Mouse (Mus musculus) hindbrain, embryonic 12.5 days (tissue): Measurements from ENCODE around the gene Mlh3. TPM values are rescaled to one million over a fixed set of nuclear protein-coding genes. Genes with fewer than 3 reads are reported as not detected.
A peak's percentile ranks its signal among the peaks of the same experiment; 100 is the strongest.

ENCODE experiments used
- ATAC-seq: fragments of 200-750 bp; cut with Nextera tagmentation; 2 replicates; pipeline ENCODE4 v1.8.0; 2017; ENCODE audit warnings: moderate TSS enrichment; ENCODE audit not compliant: low FRiP score
- H3K27ac ChIP-seq: fragments of 300-500 bp; sonication (generic); 2 replicates; pipeline ENCODE4 v1.5.1; 2016; ENCODE audit warnings: mild to moderate bottlenecking
- H3K27me3 ChIP-seq: fragments of 300-500 bp; sonication (generic); 2 replicates; pipeline ENCODE4 v1.6.1; 2016; ENCODE audit warnings: mild to moderate bottlenecking
- H3K36me3 ChIP-seq: fragments of 300-500 bp; sonication (generic); 2 replicates; pipeline ENCODE4 v1.6.1; 2016; ENCODE audit warnings: mild to moderate bottlenecking
- H3K4me1 ChIP-seq: fragments of 300-500 bp; sonication (generic); 2 replicates; pipeline ENCODE4 v1.6.1; 2016
- H3K4me2 ChIP-seq: fragments of 300-500 bp; sonication (generic); replicated peaks from 2 replicates; pipeline ENCODE4 v1.6.1; 2016; ENCODE audit warnings: mild to moderate bottlenecking
- H3K4me3 ChIP-seq: fragments of 300-500 bp; sonication (generic); 2 replicates; pipeline ENCODE4 v1.5.1; 2016; ENCODE audit warnings: mild to moderate bottlenecking
- H3K9ac ChIP-seq: fragments of 300-500 bp; sonication (generic); 2 replicates; pipeline ENCODE4 v1.6.1; 2016; ENCODE audit warnings: mild to moderate bottlenecking, moderate library complexity
- H3K9me3 ChIP-seq: fragments of 300-500 bp; sonication (generic); replicated peaks from 2 replicates; pipeline ENCODE4 v1.6.1; 2016; ENCODE audit warnings: mild to moderate bottlenecking
- WGBS: fragments of 180-500 bp; shearing (Covaris S2); methylation state at CpG from one replicate; pipeline ENCODE4 v1.1.7; 2016; 5-methylcytosine and 5-hydroxymethylcytosine counted together
- polyA plus RNA-seq: library from polyadenylated mRNA; unstranded; fragments of >200 nt; fragmentation: Nextera tagmentation; extraction: Ambion mirVana; gene quantifications from 2 replicates; pipeline ENCODE4 v1.2.1, GENCODE M21; 2016

The Mlh3 gene
- 9.1 and 9.8 TPM in 2 replicates for polyA plus RNA-seq

DNA sequence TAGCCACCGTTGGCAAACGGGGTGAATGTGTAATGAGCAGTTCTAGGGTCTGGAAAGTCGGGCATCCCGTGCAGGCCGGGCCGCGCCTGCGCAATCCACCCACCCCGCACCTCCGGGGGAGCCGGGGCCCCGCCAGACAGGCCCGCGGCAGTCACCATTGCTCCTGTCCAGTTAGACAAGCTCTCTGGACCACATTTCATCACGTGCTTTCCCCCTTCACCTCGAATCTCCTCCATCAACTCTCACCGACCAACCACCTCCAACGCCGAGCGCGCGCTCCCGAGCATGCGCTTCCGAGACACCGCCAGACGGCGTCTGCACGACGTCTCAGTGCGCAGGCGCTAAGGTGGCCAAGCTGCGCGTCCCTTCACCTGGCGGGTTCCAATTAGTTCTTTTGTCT is at the start of gene Mlh3:
Mlh3 (minus strand) TSS at position 281 of the 400 bp plus-strand sequence.
- ATAC-seq: peak; percentile 95
- WGBS: under 1% methylated on average over 35 of the region's 35 CpGs
- peak within 1 kb of the TSS; percentile 84 for H3K27ac ChIP-seq

DNA sequence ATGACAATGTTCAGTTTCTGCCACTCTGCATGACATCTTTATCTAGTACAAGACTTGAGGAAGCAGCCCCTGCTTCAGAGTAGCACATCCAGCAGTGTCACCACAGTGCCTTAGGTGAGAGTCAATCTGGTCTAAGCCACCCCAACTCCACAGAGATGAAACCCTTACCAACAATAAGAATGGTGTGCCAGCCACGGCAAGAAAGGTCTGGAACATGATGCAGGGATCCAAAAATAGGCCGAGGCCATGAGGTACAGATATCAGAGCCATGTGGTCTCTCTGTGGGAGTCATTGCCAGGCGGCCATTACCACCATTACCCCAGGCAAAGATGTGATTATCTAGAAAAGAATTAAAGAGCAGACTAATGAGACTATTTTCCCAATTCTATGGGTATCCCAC is 38.3 kb upstream of the Mlh3 start:
- WGBS: 76% methylated on average over 3 of the region's 3 CpGs
- no peak overlapping the region for H3K27ac ChIP-seq

More for the DNA sequence above, at the start of gene Mlh3:
- peak within 1 kb of the TSS; percentile 65 for H3K9ac ChIP-seq
- H3K4me2 ChIP-seq: peak within 1 kb of the TSS; percentile 52
- H3K4me1 ChIP-seq: peaks cover 3% of the 10 kb centered on the region; the same call in 1 of the 2 replicates
- H3K27me3 ChIP-seq: no peaks in the 10 kb centered on the region
- no peaks in the 10 kb centered on the region; the same call in 1 of the 2 replicates for H3K36me3 ChIP-seq
- peak within 1 kb of the TSS; percentile 49 for H3K4me3 ChIP-seq
- no peaks in the 10 kb centered on the region for H3K9me3 ChIP-seq

DNA sequence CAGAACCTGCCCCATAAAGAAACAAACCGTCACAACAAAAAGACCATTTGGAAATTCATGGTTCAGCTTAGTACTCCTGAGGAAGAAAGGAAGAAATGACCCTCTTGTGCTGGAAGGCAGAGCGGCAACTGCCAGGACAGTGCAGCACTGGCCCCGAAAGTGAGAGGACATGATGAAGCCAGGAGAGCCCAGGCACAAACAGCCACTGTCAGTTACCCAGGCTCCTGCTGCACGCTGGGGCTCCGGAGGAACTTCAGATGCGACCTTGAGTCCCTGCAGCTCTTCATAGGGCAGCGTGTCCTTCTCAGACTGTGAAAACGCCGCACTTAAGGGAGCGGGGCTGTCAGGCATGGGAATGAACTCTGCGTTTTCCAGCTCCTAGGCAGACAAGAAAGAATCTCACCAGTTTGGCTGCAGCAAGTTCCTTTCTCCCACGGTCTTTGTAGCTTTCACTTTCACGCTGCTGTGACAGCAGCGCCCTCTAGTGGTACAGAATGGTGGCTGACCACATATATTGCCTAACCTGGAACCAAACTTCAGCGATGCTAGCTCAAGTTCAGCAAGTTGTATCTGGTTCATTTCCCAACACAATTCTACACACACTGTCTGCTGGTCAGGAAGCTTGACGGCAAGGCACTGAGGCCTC is 35.0 kb upstream of the Mlh3 start:
- Histone ChIP-seq H3K27ac (no peak overlapping the region), H3K27me3 (no peaks in the 10 kb centered on the region), H3K4me3 (no peak overlapping the region), H3K36me3 (peaks cover 92% of the 10 kb centered on the region), H3K9me3 (no peaks in the 10 kb centered on the region), H3K4me1 (no peaks in the 10 kb centered on the region), H3K9ac (no peak overlapping the region), H3K4me2 (no peak overlapping the region)
- 52% methylated on average over 16 of the region's 16 CpGs for WGBS
- no peak; the same call in 1 of the 2 replicates for ATAC-seq

More for the DNA sequence above, 38.3 kb upstream of the Mlh3 start:
- Histone ChIP-seq H3K27me3 (no peaks in the 10 kb centered on the region), H3K4me2 (no peak overlapping the region), H3K36me3 (peaks cover 94% of the 10 kb centered on the region), H3K9ac (no peak overlapping the region), H3K4me3 (no peak overlapping the region), H3K9me3 (no peaks in the 10 kb centered on the region), H3K4me1 (no peaks in the 10 kb centered on the region)
- ATAC-seq: no peak

DNA sequence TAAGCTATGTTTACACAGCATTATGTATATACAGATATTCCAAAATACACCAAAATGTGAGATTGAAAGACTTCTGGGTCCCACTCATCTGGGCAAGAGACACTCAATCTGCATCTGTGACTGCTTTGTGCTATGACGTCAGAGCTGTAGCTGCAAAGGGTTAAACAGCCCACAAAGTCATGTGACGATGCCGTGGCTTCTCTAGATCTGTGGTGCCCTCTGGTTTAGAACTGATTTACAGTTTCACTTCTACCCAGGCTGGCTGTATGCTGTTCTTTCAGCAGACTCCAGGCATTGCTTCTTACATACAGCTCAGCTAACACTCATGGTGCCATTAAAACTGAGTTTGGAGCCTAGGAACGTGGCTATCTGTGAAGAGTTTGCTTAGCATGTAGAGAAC is 34.3 kb upstream of the Mlh3 start:
- WGBS: 82% methylated on average over 4 of the region's 4 CpGs

GRCm38 (mm10) chr12:85303256-85303655 is 32.9 kb upstream of the Mlh3 start:
- 85% methylated on average over 2 of the region's 2 CpGs for WGBS
- no peak for ATAC-seq
- Histone ChIP-seq H3K27me3 (no peaks in the 10 kb centered on the region), H3K4me3 (no peak overlapping the region), H3K4me2 (no peak overlapping the region), H3K36me3 (peaks cover 85% of the 10 kb centered on the region), H3K4me1 (no peaks in the 10 kb centered on the region), H3K9me3 (no peaks in the 10 kb centered on the region), H3K9ac (no peak overlapping the region), H3K27ac (no peak overlapping the region)

More for the DNA sequence above, 34.3 kb upstream of the Mlh3 start:
- Histone ChIP-seq H3K9me3 (no peaks in the 10 kb centered on the region), H3K36me3 (peaks cover 92% of the 10 kb centered on the region), H3K4me3 (no peak overlapping the region), H3K27me3 (no peaks in the 10 kb centered on the region), H3K9ac (no peak overlapping the region), H3K4me1 (no peaks in the 10 kb centered on the region), H3K4me2 (no peak overlapping the region), H3K27ac (no peak overlapping the region)
- no peak for ATAC-seq

DNA sequence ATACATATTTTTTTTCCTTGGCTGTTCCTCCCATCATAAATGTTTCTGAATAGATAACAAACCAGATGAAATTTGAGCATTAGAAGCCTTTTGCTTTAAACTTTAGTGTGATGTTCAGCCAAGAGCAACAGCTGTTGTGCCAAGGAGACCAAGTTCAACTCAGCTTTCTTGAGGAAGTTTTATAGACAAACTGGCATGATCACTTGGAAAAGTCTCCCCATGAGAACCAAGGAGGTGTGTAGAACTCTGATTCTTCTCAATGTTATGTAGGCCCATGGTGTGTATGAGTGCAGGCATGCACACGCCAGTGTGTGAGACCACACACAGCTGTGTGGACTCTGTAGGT is 28.4 kb upstream of the Mlh3 start:
- no peaks in the 10 kb centered on the region for H3K27me3 ChIP-seq
- H3K36me3 ChIP-seq: peaks cover 49% of the 10 kb centered on the region
- WGBS: 85% methylated on average over 1 of the region's 1 CpGs
- ATAC-seq: no peak
- no peak overlapping the region for H3K9ac ChIP-seq
- no peak overlapping the region for H3K4me2 ChIP-seq
- H3K4me1 ChIP-seq: no peaks in the 10 kb centered on the region
- no peaks in the 10 kb centered on the region for H3K9me3 ChIP-seq
- no peak overlapping the region for H3K4me3 ChIP-seq
- no peak overlapping the region for H3K27ac ChIP-seq

DNA sequence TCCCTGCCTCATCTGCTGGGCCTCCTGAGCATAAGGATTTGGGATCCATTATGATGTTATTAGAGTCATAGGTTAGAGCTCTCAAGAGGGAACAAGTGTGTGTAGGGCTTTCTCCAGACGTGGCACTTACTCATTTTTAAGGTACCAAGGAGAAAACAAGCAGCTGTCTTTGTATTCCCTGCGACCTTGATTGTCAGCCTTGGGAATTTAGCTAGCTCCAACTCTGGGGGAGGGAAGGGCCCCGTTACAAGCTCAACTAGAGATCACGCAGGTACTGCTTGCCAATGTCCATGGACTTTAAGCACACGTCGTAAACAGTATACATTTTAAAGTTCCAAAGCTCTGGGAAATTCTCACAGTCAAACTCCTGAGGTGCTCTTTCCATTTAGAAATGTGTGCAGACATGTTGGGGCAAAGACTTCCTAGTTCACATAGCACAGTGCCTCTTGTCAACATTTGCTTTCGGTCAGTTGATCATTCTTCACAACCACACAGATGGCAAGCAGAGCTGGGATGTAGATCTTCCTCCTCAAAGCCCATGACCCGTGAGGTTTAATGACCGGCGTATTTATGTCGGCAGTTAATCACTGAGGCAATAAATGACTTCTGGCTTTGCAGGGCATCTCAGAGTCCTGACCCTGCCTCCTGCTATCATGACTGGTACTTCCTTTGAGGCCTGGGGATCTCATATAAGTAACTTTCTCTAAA is 27.9 kb upstream of the Mlh3 start:
- no peak overlapping the region for H3K4me2 ChIP-seq
- no peak overlapping the region for H3K4me3 ChIP-seq
- no peaks in the 10 kb centered on the region for H3K27me3 ChIP-seq
- H3K9me3 ChIP-seq: no peaks in the 10 kb centered on the region
- no peaks in the 10 kb centered on the region for H3K4me1 ChIP-seq
- no peak overlapping the region for H3K9ac ChIP-seq
- no peak for ATAC-seq
- 83% methylated on average over 11 of the region's 11 CpGs for WGBS
- H3K36me3 ChIP-seq: peaks cover 46% of the 10 kb centered on the region
- no peak overlapping the region; the same call in 1 of the 2 replicates for H3K27ac ChIP-seq

DNA sequence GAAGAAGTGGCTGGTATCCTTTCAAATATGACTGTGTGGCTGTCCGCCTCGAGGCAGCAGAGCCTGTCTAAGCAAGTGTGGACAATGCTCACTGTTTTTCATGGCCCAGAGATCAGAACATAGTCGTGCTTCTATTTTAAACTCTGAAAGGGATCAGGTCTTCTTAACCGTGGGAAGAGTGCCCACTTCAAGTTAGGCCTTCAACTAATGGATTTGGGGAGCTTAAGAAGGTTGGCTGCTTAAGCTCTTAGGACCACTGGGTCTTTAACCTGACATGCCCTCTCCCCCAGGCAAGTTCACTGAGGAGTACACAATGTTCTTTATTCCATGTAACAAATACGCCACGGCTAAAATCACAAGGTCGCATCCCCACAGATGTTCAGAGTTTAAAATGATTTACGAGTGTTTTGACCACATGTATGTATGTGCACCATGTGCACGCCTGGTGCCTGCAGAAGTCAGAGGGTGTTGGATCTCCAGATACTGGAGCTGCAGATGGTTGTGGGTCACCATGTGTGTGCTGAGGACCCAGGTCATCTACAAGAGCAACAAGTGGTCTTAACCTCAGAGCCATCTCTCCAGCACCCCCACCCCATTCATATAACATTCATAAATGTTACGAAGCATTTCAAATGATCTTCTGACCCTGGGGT is 27.1 kb upstream of the Mlh3 start:
- H3K36me3 ChIP-seq: peaks cover 40% of the 10 kb centered on the region
- H3K4me2 ChIP-seq: no peak overlapping the region
- no peaks in the 10 kb centered on the region for H3K27me3 ChIP-seq
- WGBS: 83% methylated on average over 10 of the region's 10 CpGs
- no peaks in the 10 kb centered on the region for H3K4me1 ChIP-seq
- H3K9ac ChIP-seq: no peak overlapping the region
- H3K27ac ChIP-seq: peak overlapping the region; percentile 23; the same call in 1 of the 2 replicates
- ATAC-seq: no peak
- no peak overlapping the region for H3K4me3 ChIP-seq
- no peaks in the 10 kb centered on the region; the same call in 1 of the 2 replicates for H3K9me3 ChIP-seq

DNA sequence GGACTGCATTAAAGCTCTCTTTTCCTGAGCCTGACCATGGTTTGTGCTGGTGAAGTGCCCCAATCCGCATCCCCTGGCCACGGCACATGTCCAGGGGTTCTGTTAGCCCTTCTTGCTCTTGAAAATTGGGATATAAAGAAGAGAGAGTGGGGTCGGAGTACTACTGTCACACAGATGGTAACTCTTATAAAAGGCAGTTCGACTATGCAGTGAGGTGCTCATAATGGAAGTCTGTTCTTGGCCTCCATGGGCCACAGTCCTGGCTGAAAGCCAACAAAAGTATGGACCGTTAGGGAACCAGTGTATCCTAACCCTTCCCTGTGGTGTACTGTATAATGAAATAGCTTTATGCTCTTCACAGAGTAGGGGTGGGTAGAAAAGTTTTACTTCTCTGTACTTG is 26.5 kb upstream of the Mlh3 start:
- ATAC-seq: no peak
- Histone ChIP-seq H3K4me1 (no peaks in the 10 kb centered on the region), H3K4me2 (no peak overlapping the region), H3K9ac (no peak overlapping the region), H3K9me3 (no peaks in the 10 kb centered on the region; the same call in 1 of the 2 replicates), H3K4me3 (no peak overlapping the region), H3K27ac (no peak overlapping the region), H3K27me3 (no peaks in the 10 kb centered on the region), H3K36me3 (peaks cover 34% of the 10 kb centered on the region)
- WGBS: 77% methylated on average over 5 of the region's 5 CpGs

DNA sequence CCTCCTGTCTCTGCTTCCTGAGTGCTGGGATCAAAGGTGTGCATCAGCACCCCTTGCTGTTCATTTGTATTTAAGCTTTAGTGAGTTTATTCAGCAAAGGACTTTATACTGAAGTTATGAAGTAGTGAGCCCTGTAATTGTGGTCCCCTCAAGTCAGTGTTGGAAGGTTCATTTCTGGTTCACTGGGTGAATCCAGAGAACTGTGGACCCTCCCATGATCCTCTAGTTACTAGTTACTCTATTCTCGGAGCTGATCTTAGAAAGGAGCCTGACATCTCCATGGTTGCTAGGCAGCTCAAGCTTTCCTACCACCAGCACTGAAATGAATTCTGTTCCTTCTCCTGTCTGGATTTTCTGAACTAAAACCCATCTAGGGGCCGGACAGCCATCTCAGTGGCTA is 25.1 kb upstream of the Mlh3 start:
- no peaks in the 10 kb centered on the region for H3K4me1 ChIP-seq
- no peak overlapping the region for H3K4me2 ChIP-seq
- peaks cover 3% of the 10 kb centered on the region; the same call in 1 of the 2 replicates for H3K27me3 ChIP-seq
- H3K36me3 ChIP-seq: peaks cover 20% of the 10 kb centered on the region
- no peak overlapping the region for H3K27ac ChIP-seq
- no peak overlapping the region for H3K9ac ChIP-seq
- no peaks in the 10 kb centered on the region; the same call in 1 of the 2 replicates for H3K9me3 ChIP-seq
- no peak for ATAC-seq
- WGBS: 88% methylated on average over 2 of the region's 2 CpGs
- no peak overlapping the region for H3K4me3 ChIP-seq

DNA sequence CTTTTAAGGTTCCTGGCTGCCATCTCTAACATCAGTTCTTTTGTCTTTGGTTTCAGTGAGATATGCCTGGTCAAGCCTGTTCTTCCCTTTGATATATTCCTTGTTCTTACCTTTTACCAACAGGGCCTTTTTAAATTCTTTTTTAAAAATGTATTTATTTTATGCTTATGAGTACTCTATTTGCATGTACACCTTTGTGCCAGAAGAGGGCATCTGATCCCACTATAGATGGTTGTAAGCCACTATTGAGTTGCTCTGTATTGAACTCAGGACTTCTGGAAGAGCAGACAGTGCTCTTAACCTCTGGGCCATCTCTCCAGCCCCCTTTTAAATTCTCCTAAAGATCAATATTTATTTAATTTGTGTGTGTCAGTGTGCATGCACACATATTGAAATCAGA is 22.5 kb upstream of the Mlh3 start:
- Histone ChIP-seq H3K4me3 (no peak overlapping the region), H3K27ac (no peak overlapping the region), H3K36me3 (0 out of 2 replicates have a peak, but pooled peaks cover 1% of the 10 kb centered on the region), H3K9me3 (no peaks in the 10 kb centered on the region; the same call in 1 of the 2 replicates), H3K4me2 (no peak overlapping the region), H3K27me3 (peaks cover 17% of the 10 kb centered on the region; the same call in 1 of the 2 replicates), H3K9ac (no peak overlapping the region), H3K4me1 (peaks cover 8% of the 10 kb centered on the region)
- ATAC-seq: no peak

DNA sequence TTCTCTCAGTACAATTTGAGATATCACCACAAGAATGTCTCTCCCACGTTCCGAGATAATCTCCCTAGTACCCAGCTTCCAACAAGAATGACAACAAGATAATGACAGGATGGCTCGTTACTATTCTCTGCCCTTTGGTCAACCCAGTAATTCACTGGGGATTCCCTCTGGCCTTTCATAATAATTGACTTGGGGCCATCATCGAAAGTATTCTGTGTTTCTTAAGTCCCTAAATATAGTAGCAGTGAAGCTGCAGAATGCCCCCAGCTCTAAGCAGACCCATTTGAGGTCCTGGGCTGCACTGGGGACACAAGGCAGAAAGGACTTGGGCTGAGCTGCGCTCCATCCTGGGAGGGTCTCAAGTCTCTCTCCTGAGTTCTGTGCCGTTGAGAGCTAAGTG is 21.9 kb upstream of the Mlh3 start:
- peaks cover 8% of the 10 kb centered on the region for H3K4me1 ChIP-seq
- 84% methylated on average over 6 of the region's 6 CpGs for WGBS
- no peak overlapping the region for H3K4me2 ChIP-seq
- no peaks in the 10 kb centered on the region; the same call in 1 of the 2 replicates for H3K9me3 ChIP-seq
- no peak overlapping the region for H3K4me3 ChIP-seq
- no peak overlapping the region for H3K27ac ChIP-seq
- H3K36me3 ChIP-seq: no peaks in the 10 kb centered on the region
- no peak for ATAC-seq
- H3K27me3 ChIP-seq: peaks cover 17% of the 10 kb centered on the region; the same call in 1 of the 2 replicates
- no peak overlapping the region for H3K9ac ChIP-seq
